ENCODE assay signal across 10 mouse cellular contexts in the genomic region with DNA sequence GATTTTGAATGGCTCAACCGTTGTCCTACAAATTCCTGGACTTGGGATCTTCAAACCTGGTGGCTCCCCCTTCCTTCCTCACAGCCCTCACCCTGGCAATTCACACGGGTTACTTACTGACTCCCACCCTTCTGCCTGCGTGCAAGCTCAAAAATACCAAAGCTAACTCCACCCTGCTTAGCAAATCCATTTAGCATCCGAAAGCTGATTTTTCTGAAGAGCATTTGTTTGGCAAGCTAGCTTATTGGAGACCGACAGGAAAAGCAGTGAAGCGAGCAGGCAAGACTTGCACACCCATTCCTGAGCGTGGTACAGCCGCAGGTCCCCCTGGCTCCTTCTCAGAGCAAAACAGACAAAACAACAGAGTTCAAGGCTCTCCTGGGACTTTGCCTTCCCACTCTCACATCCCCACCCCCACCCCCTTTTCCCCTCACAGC. TPM values are rescaled to one million over a fixed set of nuclear protein-coding genes. Genes with fewer than 3 reads are reported as not detected.
DNase-seq lines count a peak whose midpoint lies in the region; ATAC-seq and TF ChIP-seq lines count a peak whose summit lies in the region.
"Had no signal": no experiment of that assay in that cellular context is flagged by ENCODE, and none has a peak within 500 bp of the region (broad histone marks: within the 10 kb centered on the region; RNA-seq: fewer than 3 reads in every experiment).

No protein-coding gene starts in this region.

- H3K4me1 ChIP-seq in kidney, postnatal 0 days (replicated peaks; ENCODE audit: insufficient read depth, low read length), result peaks cover 15% of the 10 kb centered on the region
- peaks cover 15% of the 10 kb centered on the region for H3K4me1 ChIP-seq in hindbrain, embryonic 14.5 days (replicated peaks; ENCODE audit: control insufficient read depth, insufficient read depth, low read length)

- peak; percentile 64 for DNase-seq in embryo, embryonic 11 days
- DNase-seq in embryo, embryonic 10.5 days (ENCODE audit: low spot score), result no peak
- peak; percentile 57 for DNase-seq in kidney, postnatal 0 days (ENCODE audit: low spot score)
- no peak for DNase-seq in kidney, adult 18-20 months
- no peak for DNase-seq in hindbrain, embryonic 14.5 days (ENCODE audit: low spot score)
- DNase-seq in skeletal muscle tissue, adult 2 months (ENCODE audit: low read depth, low spot score), result peak; percentile 39
- DNase-seq in thymus, postnatal 4 days, result no peak
- DNase-seq in liver, result no peak
- DNase-seq: gastrocnemius, postnatal 36 days; lung, postnatal 10 days had no signal

- no peak overlapping the region for H3K4me3 ChIP-seq in kidney, postnatal 0 days (replicated peaks; ENCODE audit: low read depth, low read length)
- no peak overlapping the region for H3K4me3 ChIP-seq in hindbrain, embryonic 14.5 days (replicated peaks; ENCODE audit: low read length)

- no peak overlapping the region for H3K9ac ChIP-seq in kidney, postnatal 0 days (ENCODE audit: low read depth, low read length)
- H3K9ac ChIP-seq in hindbrain, embryonic 14.5 days, result no peak overlapping the region

- ATAC-seq in kidney, postnatal 0 days (replicated peaks; ENCODE audit: low FRiP score, low read depth), result no peak
- ATAC-seq in hindbrain, embryonic 14.5 days (ENCODE audit: low FRiP score), result no peak

- 16% methylated on average over 8 of the region's 8 CpGs for WGBS in kidney, postnatal 0 days
- 51% methylated on average over 8 of the region's 8 CpGs for WGBS in hindbrain, embryonic 14.5 days

- peak overlapping the region; percentile 2; the same call in 1 of the 2 replicates for H3K27ac ChIP-seq in kidney, postnatal 0 days
- peak overlapping the region; percentile 2; the same call in 1 of the 2 replicates for H3K27ac ChIP-seq in hindbrain, embryonic 14.5 days

- H3K36me3 ChIP-seq in kidney, postnatal 0 days (ENCODE audit: insufficient read depth, low read length), result no peaks in the 10 kb centered on the region
- H3K36me3 ChIP-seq in hindbrain, embryonic 14.5 days (replicated peaks; ENCODE audit: control insufficient read depth, insufficient read depth), result peaks cover 5% of the 10 kb centered on the region; the same call in 1 of the 2 replicates

- peak overlapping the region; percentile 19; the same call in 1 of the 2 replicates for H3K4me2 ChIP-seq in kidney, postnatal 0 days (ENCODE audit: low read length)
- no peak overlapping the region for H3K4me2 ChIP-seq in hindbrain, embryonic 14.5 days (replicated peaks)

- no peaks in the 10 kb centered on the region for H3K9me3 ChIP-seq in kidney, postnatal 0 days (replicated peaks; ENCODE audit: low read length)
- H3K9me3 ChIP-seq in hindbrain, embryonic 14.5 days (ENCODE audit: control insufficient read depth, low read length), result no peaks in the 10 kb centered on the region

- no peaks in the 10 kb centered on the region for H3K27me3 ChIP-seq in kidney, postnatal 0 days (ENCODE audit: insufficient read depth, low read length)
- no peaks in the 10 kb centered on the region for H3K27me3 ChIP-seq in hindbrain, embryonic 14.5 days (ENCODE audit: control insufficient read depth, insufficient read depth, low read length)

- TF ChIP-seq CTCF in kidney, postnatal 0 days (IDR thresholded peaks at IDR 0.05; ENCODE audit: low read depth), result no peak

RNA-seq across cellular contexts. Expression of a gene that starts 29.2 kb away (rescaled TPM):
- not detected in 2 replicates for polyA plus RNA-seq in kidney, postnatal 0 days (2015; fragmentation: Nextera tagmentation; extraction: Ambion mirVana)
- polyA plus RNA-seq in hindbrain, embryonic 14.5 days (2014; fragmentation: Nextera tagmentation; extraction: Ambion mirVana), result 0.20 TPM in 1 of 2 replicates, not detected in the other

RNA-seq across cellular contexts. Expression of a gene that starts 39.7 kb away (rescaled TPM):
- polyA plus RNA-seq in kidney, postnatal 0 days (2015; fragmentation: Nextera tagmentation; extraction: Ambion mirVana), result 41.4 and 43.7 TPM in 2 replicates
- 34.5 TPM in 2 replicates for polyA plus RNA-seq in hindbrain, embryonic 14.5 days (2014; fragmentation: Nextera tagmentation; extraction: Ambion mirVana)

Comparison
In these comparisons a context has a peak if more than half of its experiments do, and no peak if none do; other contexts are left out.
1. DNase-seq: peak in embryo, embryonic 11 days (single experiment), kidney, postnatal 0 days (single experiment) and skeletal muscle tissue, adult 2 months (single experiment); none in embryo, embryonic 10.5 days (single experiment), kidney, adult 18-20 months (single experiment), hindbrain, embryonic 14.5 days (single experiment), thymus, postnatal 4 days (single experiment) and liver (single experiment).